Mouse (Mus musculus): ENCODE results near the gene Cyba. TPM values are rescaled to one million over a fixed set of nuclear protein-coding genes. Genes with fewer than 3 reads are reported as not detected.

Gene Cyba
- polyA plus RNA-seq, 1 experiment from 2014 or later: 176 TPM

DNA sequence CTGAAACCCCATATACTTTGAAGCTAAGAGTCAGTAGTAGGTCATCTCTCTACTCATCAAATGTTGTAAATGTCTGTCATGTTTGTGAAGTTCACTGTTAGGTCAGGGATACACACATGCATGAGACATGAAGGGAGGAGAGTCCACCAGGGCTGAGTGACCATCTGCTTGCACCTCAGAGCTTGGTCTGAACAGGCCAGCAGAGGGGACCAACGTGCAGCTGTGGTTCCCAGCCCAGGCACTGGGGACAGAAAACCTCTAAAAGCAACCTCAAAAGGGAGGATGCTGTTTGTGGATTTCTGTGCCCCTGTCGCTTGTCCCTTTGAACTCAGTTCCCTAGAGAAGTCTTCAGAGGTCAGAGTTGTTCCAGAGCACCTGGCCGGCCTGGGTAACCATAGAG, 12.5 kb upstream of the Cyba start:
- 0 out of 2 replicates have a peak overlapping the region, but pooled peaks have one; percentile 7 for H3K9ac ChIP-seq
- no peaks in the 10 kb centered on the region for H3K27me3 ChIP-seq

DNA sequence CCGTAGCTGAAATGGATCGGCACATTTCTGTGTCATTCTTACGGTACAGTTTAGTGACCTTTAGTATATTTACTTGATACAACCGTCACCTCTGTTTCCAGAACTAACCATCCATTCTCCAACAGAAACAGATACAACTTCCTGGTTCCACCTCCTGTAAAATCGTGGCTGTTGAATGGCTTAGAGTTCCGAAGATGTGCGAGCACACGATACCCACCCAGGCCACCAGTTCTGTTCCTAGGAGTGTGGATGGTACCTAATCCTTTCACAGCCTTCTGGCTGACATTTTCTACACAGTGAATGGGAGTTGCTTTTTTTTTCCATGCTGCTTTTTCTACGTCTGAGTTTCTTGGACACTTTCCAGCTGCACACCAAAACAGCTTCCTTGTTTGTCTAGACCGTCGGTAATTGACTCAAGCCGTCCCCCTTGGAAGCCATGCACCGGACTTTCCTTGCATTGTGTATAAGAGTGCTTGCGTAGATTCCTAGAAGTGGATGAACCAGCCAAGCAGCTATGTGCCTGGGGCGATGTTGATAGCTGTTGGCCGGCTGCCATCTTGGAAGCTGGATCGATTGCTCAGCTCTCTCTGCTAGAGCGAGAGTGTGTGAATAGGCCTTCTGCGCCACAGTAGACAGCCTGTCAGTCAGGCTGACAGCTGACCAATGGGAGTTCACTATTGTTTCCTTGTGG, 11.5 kb upstream of the Cyba start:
- ATAC-seq (replicated peaks; ENCODE audit: insufficient number of reproducible peaks, insufficient read depth, low FRiP score, low read depth): peak; percentile 32
- WGBS: 5% methylated on average over 19 of the region's 19 CpGs
- H3K9ac ChIP-seq: peak overlapping the region; percentile 72
- no peaks in the 10 kb centered on the region for H3K36me3 ChIP-seq
- H3K4me2 ChIP-seq: peak overlapping the region; percentile 98
- H3K4me1 ChIP-seq (replicated peaks): peaks cover 27% of the 10 kb centered on the region
- peak overlapping the region; percentile 97 for H3K27ac ChIP-seq
- no peaks in the 10 kb centered on the region for H3K9me3 ChIP-seq (replicated peaks)
- H3K27me3 ChIP-seq: no peaks in the 10 kb centered on the region
- H3K4me3 ChIP-seq: peak overlapping the region; percentile 74

More for the DNA sequence above, 12.5 kb upstream of the Cyba start:
- Histone ChIP-seq H3K4me2 (peak overlapping the region; percentile 98), H3K36me3 (no peaks in the 10 kb centered on the region), H3K4me1 (replicated peaks) (peaks cover 29% of the 10 kb centered on the region), H3K27ac (peak overlapping the region; percentile 97), H3K9me3 (replicated peaks) (no peaks in the 10 kb centered on the region), H3K4me3 (peak overlapping the region; percentile 74; the same call in 1 of the 2 replicates)
- ATAC-seq (replicated peaks; ENCODE audit: insufficient number of reproducible peaks, insufficient read depth, low FRiP score, low read depth): no peak
- 45% methylated on average over 3 of the region's 3 CpGs for WGBS

DNA sequence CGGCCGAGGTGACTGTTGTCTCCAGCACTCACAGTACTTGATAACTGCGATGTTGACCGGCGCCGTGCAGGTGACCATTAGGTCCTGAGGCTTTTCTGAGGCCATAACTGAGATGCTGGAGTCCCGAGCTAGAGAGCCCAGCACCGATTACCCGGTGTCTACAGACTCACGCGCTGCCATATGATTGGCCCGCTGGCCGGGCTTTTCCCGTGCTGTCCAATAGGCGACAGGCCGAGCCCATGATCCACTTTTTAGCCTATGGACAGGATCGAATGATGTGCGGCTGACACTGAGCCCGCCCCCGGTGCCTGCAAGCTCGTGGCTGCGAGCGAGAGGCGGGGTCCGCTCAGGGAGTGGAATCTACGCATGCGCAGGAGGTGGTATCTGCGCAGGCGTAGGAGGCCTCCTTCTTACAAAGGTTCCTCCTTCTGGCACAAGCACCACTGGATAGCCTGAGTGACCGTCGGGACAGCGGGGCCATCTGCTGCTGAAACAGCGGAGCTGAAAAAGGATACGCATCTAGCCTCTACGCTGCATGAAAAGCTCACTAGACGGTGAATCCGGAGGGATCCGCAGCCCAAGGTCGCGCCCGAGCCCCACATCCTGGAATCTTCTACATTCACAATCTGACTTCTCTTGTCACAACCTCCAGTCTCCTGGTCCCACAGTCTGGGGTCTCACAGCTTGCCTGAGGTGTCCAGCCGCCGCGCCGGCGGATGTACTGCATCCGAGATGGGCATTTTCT, 10.7 kb upstream of the Cyba start, which contains the start of gene Mvd:
TSS of gene Mvd (minus strand) at position 161 of the 745 bp plus-strand sequence.
- peak within 1 kb of the TSS; percentile 74 for H3K9ac ChIP-seq
- H3K9me3 ChIP-seq (replicated peaks): no peaks in the 10 kb centered on the region
- under 1% methylated on average over 47 of the region's 47 CpGs for WGBS
- H3K36me3 ChIP-seq: no peaks in the 10 kb centered on the region
- H3K4me1 ChIP-seq (replicated peaks): peaks cover 28% of the 10 kb centered on the region
- H3K27ac ChIP-seq: peak within 1 kb of the TSS; percentile 97
- ATAC-seq (replicated peaks; ENCODE audit: insufficient number of reproducible peaks, insufficient read depth, low FRiP score, low read depth): peak; percentile 96
- H3K4me3 ChIP-seq: peak within 1 kb of the TSS; percentile 74
- no peaks in the 10 kb centered on the region for H3K27me3 ChIP-seq
- H3K4me2 ChIP-seq: peak within 1 kb of the TSS; percentile 98

DNA sequence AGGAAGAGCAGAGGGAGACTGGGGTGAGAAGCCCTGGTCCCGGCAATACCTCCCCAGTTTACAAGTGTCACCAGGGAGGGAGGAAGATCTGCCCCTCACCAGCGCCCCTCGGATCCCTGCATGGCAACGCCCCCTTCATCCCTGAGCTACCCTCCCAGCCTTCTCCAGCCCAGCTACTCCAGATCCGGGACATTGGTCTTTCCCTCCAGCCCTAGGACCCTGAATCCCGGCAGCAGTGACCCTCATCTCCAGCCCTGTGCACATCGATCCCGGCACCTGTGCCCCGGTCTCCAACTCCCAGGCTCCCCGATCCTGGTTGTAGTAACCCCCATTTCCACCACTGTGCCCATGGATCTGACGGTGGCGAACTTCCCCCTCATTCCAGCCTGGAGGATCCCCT, 10.1 kb upstream of the Cyba start:
- Histone ChIP-seq H3K27ac (peak overlapping the region; percentile 68), H3K36me3 (no peaks in the 10 kb centered on the region), H3K4me3 (peak overlapping the region; percentile 74), H3K9me3 (replicated peaks) (no peaks in the 10 kb centered on the region), H3K9ac (peak overlapping the region; percentile 74), H3K4me1 (replicated peaks) (peaks cover 32% of the 10 kb centered on the region), H3K27me3 (no peaks in the 10 kb centered on the region), H3K4me2 (peak overlapping the region; percentile 98)
- under 1% methylated on average over 12 of the region's 12 CpGs for WGBS
- no peak for ATAC-seq (replicated peaks; ENCODE audit: insufficient number of reproducible peaks, insufficient read depth, low FRiP score, low read depth)

DNA sequence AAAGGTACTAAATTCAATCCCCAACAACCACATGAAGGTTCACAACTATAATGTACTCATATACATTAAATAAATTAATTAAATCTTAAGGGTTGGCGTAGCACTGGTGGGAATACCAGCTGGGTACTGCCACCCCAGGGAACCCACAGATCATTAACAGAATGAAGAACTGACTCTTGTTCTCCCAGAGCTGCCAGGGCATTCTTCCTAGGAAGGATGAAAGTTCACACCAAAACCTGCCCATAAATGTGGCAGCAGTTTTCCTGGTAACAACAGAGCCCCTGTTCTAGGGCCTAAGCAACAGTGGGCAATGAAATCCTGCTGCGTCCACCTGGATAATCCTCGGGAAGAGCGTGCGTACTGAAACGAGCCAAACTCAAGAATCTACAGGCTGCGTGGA, 9.6 kb upstream of the Cyba start:
- WGBS: 27% methylated on average over 7 of the region's 7 CpGs
- peak overlapping the region; percentile 74 for H3K4me3 ChIP-seq
- no peak for ATAC-seq (replicated peaks; ENCODE audit: insufficient number of reproducible peaks, insufficient read depth, low FRiP score, low read depth)
- H3K4me2 ChIP-seq: peak overlapping the region; percentile 98
- peak overlapping the region; percentile 74 for H3K9ac ChIP-seq
- H3K9me3 ChIP-seq (replicated peaks): no peaks in the 10 kb centered on the region
- H3K27me3 ChIP-seq: no peaks in the 10 kb centered on the region
- peaks cover 32% of the 10 kb centered on the region for H3K4me1 ChIP-seq (replicated peaks)
- H3K27ac ChIP-seq: no peak overlapping the region
- H3K36me3 ChIP-seq: no peaks in the 10 kb centered on the region

DNA sequence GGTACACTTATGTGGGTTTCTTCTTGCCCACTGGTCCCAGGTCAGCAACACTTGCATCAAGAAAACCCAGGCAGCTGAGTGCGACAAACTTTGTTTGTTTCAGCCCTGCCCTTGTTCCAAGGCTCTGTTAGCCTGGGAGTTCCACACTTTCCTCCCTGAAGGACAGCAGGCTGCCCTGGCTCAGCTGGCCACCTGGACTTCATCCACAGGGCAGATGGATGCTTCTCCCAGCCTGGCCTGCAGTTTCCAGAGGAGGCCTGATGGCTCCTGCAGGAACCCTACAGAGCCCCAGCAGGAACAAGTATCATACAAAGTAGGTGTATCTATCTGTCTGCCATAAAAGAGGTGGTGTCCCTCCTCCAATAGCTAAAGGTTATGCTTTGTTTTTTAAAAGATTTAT, 8.6 kb upstream of the Cyba start:
- WGBS: 91% methylated on average over 1 of the region's 1 CpGs
- no peaks in the 10 kb centered on the region for H3K9me3 ChIP-seq (replicated peaks)
- H3K27me3 ChIP-seq: no peaks in the 10 kb centered on the region
- H3K4me1 ChIP-seq (replicated peaks): peaks cover 32% of the 10 kb centered on the region
- ATAC-seq (replicated peaks; ENCODE audit: insufficient number of reproducible peaks, insufficient read depth, low FRiP score, low read depth): no peak
- H3K27ac ChIP-seq: no peak overlapping the region
- H3K36me3 ChIP-seq: 0 out of 2 replicates have a peak, but pooled peaks cover 1% of the 10 kb centered on the region
- H3K9ac ChIP-seq: no peak overlapping the region
- no peak overlapping the region for H3K4me3 ChIP-seq
- no peak overlapping the region for H3K4me2 ChIP-seq

DNA sequence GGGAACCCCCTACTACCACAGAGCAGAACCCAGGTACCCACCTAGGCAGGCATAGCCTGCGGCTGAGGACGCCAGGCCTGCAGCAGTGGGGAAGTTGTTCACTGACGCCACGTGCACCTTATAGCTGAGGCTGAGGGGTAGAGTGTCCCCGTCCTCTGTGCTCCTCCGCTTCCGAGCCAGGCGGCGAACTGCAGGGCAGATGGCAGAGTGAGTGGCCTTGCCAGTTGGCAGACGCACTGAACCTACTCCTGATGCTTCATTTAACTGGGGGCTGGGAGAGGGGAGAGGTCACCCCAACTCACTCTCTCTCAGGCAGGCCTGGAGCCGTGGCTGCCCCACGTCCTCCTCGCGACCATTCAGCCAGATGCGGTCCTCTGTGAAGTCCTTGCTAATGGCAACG, 6.6 kb upstream of the Cyba start:
- no peak for ATAC-seq (replicated peaks; ENCODE audit: insufficient number of reproducible peaks, insufficient read depth, low FRiP score, low read depth)
- Histone ChIP-seq H3K27ac (no peak overlapping the region), H3K4me2 (no peak overlapping the region), H3K36me3 (peaks cover 14% of the 10 kb centered on the region; the same call in 1 of the 2 replicates), H3K27me3 (no peaks in the 10 kb centered on the region), H3K4me1 (replicated peaks) (peaks cover 13% of the 10 kb centered on the region), H3K9ac (no peak overlapping the region), H3K4me3 (no peak overlapping the region), H3K9me3 (replicated peaks) (no peaks in the 10 kb centered on the region)
- WGBS: 92% methylated on average over 16 of the region's 16 CpGs

DNA sequence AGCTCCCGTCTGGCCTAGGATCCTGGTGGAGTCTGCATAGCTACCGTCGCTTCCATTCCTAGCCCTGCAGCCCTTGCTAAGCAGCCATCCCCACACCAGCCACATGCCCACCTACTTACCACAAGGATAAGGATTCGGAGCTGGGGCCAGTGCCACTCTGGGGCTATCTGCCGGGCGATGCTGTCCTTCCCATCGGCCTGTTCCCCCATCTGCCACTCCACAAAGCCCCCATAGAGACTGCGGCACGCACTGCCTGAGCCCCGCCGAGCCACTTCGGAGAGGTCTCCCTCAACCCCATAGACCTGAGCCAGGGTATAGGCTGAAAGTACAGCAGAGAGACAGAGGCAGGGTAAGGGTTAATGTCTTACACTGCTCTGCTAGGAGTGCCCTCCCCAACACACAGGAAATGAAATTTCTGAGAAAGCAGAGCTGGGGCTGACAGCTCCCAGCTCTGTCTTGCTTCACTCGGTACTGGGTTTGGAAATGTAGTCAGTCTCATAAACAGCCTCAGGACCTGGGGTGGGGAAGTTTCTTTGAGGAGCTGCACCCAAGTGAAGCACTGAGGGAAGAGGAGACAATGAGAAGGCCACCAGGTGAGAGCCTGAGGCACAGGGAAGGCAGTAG, 5.1 kb upstream of the Cyba start:
- H3K27ac ChIP-seq: peak overlapping the region; percentile 64; the same call in 1 of the 2 replicates
- H3K9me3 ChIP-seq (replicated peaks): no peaks in the 10 kb centered on the region
- ATAC-seq (replicated peaks; ENCODE audit: insufficient number of reproducible peaks, insufficient read depth, low FRiP score, low read depth): no peak
- H3K4me1 ChIP-seq (replicated peaks): peaks cover 17% of the 10 kb centered on the region
- no peaks in the 10 kb centered on the region for H3K27me3 ChIP-seq
- peak overlapping the region; percentile 10; the same call in 1 of the 2 replicates for H3K4me2 ChIP-seq
- H3K9ac ChIP-seq: no peak overlapping the region
- 88% methylated on average over 13 of the region's 13 CpGs for WGBS
- peaks cover 14% of the 10 kb centered on the region; the same call in 1 of the 2 replicates for H3K36me3 ChIP-seq
- no peak overlapping the region for H3K4me3 ChIP-seq

DNA sequence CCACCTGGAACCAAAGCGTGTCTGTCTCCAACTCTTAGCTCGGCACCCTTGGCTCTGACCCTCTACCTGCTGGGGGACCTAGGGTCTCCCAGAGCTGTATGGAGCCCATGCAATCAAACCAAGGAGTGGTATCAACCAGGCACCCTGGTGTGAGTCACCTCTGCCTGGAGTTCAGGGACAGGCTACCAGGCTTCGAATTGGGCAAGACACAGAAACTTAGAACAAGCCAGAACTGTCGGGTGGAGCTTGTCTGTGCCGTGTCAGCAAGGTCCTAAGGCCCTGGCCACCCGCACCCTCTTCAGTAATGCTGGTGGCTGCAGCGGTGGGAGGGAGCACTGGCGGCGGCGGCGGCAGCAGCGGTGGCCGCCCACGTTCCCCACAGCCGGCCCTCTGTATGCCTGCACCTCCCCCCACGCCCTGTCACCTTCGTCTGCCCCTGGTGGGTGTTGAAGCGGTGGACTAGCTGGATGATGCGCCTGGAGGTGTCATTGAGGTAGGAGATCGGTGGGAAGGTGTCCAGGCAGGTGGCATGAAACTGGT, 3.9 kb upstream of the Cyba start:
- H3K36me3 ChIP-seq: peaks cover 14% of the 10 kb centered on the region; the same call in 1 of the 2 replicates
- H3K9me3 ChIP-seq (replicated peaks): no peaks in the 10 kb centered on the region
- H3K4me2 ChIP-seq: no peak overlapping the region
- no peaks in the 10 kb centered on the region for H3K27me3 ChIP-seq
- no peak for ATAC-seq (replicated peaks; ENCODE audit: insufficient number of reproducible peaks, insufficient read depth, low FRiP score, low read depth)
- H3K4me1 ChIP-seq (replicated peaks): peaks cover 22% of the 10 kb centered on the region
- WGBS: 77% methylated on average over 20 of the region's 20 CpGs
- no peak overlapping the region for H3K27ac ChIP-seq
- no peak overlapping the region for H3K4me3 ChIP-seq
- H3K9ac ChIP-seq: no peak overlapping the region

DNA sequence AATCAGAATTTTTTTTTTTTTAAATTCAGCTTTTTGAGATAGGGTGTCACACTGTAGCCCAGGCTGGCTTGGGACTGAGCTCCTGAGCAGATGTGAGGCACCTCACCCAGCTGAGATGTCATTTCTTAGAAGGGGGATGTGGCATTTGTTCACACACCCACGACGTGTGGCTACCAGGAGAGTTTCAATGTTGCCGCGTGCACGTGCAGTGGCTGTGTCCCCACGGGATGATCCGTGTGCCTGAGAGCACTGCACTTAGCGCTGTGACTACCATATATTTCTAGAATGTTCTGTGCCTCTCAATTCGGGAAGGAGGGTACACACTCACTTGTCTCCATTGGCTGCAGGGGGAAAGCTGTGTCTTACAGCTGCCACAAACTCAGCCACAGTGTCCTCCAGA, 3.4 kb upstream of the Cyba start:
- H3K27ac ChIP-seq: no peak overlapping the region
- H3K4me2 ChIP-seq: no peak overlapping the region
- no peaks in the 10 kb centered on the region for H3K9me3 ChIP-seq (replicated peaks)
- peaks cover 14% of the 10 kb centered on the region; the same call in 1 of the 2 replicates for H3K36me3 ChIP-seq
- H3K4me3 ChIP-seq: no peak overlapping the region
- H3K27me3 ChIP-seq: no peaks in the 10 kb centered on the region
- peaks cover 27% of the 10 kb centered on the region for H3K4me1 ChIP-seq (replicated peaks)
- no peak for ATAC-seq (replicated peaks; ENCODE audit: insufficient number of reproducible peaks, insufficient read depth, low FRiP score, low read depth)
- H3K9ac ChIP-seq: no peak overlapping the region
- 88% methylated on average over 9 of the region's 9 CpGs for WGBS

DNA sequence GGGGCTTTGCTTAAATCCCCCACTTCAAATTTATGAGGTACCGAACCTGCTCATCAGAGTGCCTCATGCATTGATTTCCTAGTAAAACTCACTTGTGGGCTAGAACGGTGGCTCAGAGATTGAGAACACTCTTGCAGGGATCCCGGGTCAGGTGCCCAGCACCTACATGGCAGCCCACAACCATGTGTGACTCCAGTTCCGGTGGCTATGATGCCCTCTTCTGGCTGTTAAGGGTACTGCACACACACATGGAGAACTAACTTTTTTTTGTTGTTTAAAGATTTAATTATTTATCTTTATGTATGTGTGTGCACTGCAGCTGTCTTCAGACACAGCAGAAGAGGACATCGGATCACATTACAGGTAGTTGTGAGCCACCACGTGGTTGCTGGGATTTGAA, 2.6 kb upstream of the Cyba start:
- H3K4me3 ChIP-seq: no peak overlapping the region
- no peaks in the 10 kb centered on the region for H3K9me3 ChIP-seq (replicated peaks)
- 90% methylated on average over 6 of the region's 6 CpGs for WGBS
- peaks cover 14% of the 10 kb centered on the region; the same call in 1 of the 2 replicates for H3K36me3 ChIP-seq
- no peak overlapping the region for H3K9ac ChIP-seq
- H3K27ac ChIP-seq: no peak overlapping the region
- no peak overlapping the region for H3K4me2 ChIP-seq
- H3K4me1 ChIP-seq (replicated peaks): peaks cover 28% of the 10 kb centered on the region
- no peak for ATAC-seq (replicated peaks; ENCODE audit: insufficient number of reproducible peaks, insufficient read depth, low FRiP score, low read depth)
- H3K27me3 ChIP-seq: no peaks in the 10 kb centered on the region
